Mouse (Mus musculus) right cerebral cortex, postnatal 36 days (tissue): ENCODE data around the gene Yod1.
A peak's percentile ranks its signal among the peaks of the same experiment; 100 is the strongest.

Experiments used
- DNase-seq, 2 experiments: peaks; one replicate each; pipeline ENCODE4 v3.0.0; 2022; ENCODE audit warnings: low spot score in 2 of 2, mixed read lengths in 1 of 2

Yod1 gene

DNA sequence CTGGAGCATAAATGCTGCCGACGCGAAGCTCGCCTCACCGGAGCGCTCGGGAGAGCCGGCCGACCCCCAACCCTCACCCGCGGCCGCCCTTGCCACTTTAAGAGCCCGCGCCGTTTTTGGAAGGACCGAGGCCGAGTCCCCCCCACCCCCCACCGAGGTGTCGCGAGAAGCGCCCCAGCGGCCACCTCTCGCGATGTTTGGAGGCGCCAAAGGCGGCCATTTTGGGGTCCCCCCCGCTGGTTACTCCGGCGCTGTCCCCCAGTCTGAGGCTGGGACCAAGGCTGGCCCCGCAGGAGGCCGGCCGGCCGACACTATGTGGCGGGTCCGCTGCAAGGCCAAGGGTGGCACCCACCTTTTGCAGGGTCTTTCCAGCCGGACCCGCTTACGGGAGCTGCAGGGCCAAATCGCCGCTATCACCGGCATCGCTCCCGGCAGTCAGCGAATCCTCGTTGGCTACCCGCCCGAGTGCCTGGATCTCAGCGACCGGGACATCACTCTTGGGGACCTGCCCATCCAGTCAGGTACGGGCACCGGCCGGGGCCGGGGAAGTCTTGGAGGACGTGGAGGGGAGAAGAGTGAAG, at the start of gene Yod1:
TSS of gene Yod1 (plus strand) at position 37 of the 581 bp plus-strand sequence.
- peak; percentile 70 to 78 for DNase-seq

DNA sequence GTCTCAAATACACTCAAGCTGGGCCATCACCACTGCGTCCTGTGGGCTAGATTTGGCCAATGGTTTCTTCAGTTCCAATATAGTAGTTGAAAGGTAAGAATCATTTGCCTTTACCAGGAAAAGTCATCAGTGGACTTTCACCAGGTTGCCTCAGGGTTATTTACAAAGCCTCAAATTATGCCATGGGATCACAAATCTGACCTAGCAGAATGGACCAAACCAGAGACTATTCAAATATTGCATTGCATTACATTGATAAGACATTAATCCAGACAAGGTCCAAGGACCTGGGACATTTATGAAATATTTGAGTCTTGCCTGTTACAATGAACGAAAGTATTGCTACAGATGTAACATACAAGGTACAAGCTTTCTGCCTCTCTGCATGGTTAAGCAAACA, 38.6 kb upstream of the Yod1 start:
- DNase-seq = no peak

GRCm38 (mm10) chr1:130681075-130681474, 36.1 kb upstream of the Yod1 start:
- no peak for DNase-seq

DNA sequence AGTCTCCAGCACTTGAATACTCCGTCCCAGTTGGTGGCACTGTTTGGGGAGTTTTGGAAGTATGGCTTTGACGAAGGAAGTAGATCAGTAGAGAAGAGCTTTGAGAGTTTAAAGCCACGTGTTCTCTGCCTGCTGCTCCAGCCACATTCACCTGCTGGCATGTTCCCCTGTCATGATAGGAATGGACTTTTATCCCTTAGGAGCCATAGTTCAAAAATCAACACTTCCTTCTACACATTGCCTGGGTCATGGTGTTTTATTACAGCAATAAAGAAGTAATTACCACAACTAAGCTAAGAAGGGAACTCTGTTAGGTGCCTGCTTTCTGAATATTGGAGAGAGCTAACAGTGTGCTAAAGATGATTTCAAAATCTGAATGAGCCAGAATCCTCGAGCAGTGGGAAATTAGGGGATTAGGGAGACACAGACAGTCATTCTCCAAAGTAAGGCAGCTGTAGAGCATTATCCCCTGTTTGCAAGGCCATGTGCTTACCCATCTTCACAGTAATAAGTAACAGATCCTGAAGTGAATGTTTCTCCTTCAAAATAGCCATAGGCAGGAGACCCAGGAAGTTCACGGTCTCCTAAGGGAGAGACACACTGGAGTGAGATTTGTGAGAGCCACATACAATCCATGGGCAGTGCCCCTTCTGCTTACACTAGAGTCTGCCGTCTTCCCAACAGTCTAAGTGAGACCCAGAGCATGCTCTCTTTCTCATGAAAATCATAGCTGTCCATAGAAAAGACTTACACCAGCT, 35.3 kb upstream of the Yod1 start:
- no peak for DNase-seq

GRCm38 (mm10) chr1:130683905-130684304, 33.2 kb upstream of the Yod1 start:
- no peak for DNase-seq

DNA sequence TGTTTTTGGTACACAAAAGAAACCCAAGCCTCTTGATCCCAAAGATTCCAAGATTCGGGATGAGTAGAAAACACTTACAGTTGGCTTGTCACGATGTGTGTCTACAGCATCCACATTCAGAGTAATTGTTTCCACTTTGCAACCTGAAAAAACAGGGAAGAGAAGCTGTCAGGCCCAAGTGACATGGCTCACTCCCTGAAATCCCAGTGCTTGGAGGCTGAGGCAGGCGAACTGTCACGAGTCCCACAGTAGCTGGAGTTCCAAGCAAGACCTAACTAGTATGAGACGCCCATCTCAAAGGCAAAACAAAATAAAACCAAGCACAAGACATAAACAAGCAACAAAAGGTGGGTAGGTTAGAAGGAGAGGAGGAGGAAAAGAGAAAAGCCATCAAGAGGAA, 18.5 kb upstream of the Yod1 start:
- no peak for DNase-seq

DNA sequence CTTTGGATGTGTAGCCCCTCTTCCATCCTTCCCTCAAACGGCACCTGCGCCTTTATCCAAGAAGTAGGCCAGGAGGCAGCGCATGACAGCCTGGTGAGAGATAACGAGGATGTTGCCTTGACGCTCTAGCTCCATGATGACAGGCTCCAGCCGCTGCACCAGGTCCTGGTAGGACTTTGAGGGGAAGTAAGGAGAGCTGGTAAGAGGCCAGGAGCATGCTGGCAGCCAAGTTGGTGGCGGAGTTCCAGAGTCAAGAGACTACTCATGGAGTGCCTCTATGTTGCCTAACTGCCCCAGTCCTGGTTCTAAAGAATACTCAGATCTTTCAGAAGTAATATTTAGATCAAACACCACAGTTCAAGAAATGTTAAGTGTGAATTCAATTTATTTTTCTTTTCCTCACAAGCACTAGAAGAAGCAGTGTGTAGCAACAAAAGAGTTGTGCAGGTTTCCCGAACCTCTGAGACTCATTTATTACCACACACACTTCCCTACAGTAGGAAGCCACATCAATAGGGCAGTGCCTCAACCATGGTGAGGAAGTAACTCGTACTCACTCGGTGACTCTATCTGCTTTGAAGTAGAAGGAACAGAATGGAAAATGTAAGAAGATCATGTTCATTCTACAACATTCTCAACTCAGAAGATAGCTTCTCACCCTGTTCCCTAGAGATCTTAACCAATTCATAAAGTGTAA, 17.0 kb upstream of the Yod1 start:
- no peak for DNase-seq

- no peak for DNase-seq
Measured at GRCm38 (mm10) chr1:130701976-130702375, 15.2 kb upstream of the Yod1 start.

DNA sequence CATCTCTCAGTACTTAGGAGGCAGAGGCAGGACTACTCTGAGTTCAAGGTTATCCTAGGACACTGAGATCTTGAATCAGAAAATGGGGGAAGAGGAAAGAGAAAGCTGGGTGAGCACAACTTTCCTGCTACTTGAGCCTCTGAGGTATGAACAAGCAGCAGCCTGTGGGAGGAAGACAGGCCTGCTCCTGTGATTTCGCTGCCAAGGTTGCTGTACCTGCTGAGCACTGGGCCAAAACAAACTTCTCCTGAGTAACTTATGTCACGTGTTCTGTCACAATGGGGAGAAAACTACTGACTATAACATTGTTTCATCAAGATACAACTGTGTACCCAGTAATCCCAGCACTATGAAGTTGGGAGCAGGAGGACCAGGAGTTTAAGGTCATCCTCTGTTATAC, 13.5 kb upstream of the Yod1 start:
- no peak for DNase-seq

DNA sequence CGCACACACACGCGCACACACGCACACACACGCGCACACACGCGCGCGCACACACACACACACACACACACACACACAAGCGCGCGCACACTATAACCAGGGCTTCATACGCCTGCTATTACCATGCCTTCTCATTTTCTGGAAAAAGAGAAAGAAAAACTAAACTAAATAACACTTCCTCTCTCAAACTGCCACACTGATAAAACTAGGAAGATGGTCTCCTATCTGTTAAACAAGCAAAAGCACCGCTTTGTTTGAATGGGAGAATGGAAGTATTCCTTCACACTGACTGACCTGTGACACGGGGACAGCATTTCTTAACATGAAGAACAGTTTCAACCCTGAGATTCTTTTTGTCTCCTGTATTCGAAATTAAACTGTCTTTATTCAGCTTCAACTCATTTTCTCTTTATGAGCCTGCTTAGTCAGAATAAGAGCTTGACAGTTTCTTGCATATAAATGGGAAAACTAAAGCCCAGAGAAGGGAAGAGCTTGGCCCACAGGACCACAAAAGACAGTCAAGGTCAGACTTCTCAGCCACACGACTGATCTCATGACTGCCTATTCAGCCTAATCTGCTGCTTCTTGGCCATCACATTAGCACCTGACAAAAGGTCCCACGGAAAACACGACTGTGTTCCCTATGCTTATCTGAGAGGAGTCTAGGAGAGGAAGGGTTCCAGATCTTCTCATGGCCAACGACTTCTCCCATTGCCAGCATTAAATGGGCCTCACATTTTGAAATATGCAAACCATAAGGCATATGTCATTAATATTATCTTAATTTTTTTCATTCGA, 6.6 kb upstream of the Yod1 start:
- no peak for DNase-seq

DNA sequence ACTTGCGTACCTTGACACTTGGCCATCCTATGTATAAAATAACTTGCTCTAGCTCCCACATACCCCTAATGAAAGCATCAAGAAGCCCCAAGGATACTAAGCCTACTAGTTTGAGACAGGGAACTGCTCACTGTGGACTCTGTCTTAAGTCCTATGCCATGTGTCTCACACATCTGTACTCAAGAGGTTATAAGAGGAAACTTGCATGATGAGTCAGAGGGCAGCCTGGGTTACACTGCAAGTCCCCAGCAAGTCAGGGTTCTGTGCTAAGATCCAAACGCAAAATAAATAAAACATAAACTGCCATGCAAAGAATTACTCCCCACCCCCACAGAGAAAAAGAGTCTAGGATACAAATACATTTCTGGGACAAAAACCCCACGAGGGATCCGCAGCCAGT, 3.1 kb upstream of the Yod1 start:
- no peak for DNase-seq

- peak; percentile 94 to 95 for DNase-seq
Measured at GRCm38 (mm10) chr1:130715561-130716217, 1.4 kb upstream of the Yod1 start, which contains the start of gene Gm29427. Gm29427 (minus strand) TSS chr1:130715799.

DNA sequence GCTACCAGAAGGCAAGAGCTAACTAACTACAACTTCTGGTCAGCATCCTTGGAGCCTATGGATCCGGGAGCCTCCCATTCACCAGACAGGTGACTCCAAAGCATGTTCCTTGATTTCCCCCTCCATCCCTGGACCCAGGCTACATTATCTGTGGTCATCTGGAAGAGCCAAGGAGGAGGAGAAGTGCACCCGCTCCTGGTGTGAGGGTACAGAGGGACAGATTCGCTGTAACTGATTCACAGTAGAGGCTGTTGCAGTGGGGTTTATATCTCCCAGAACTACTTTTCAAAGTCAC, 962 bp upstream of the Yod1 start:
- no peak for DNase-seq

- peak; percentile 19 to 20 for DNase-seq
Measured at GRCm38 (mm10) chr1:130716513-130717290, 425 bp upstream of the Yod1 start.

- no peak for DNase-seq
Measured at GRCm38 (mm10) chr1:130724206-130724605, 7.1 kb downstream of the Yod1 start.

- DNase-seq = no peak
Measured at GRCm38 (mm10) chr1:130726396-130726795, 9.3 kb downstream of the Yod1 start.

- no peak for DNase-seq
Measured at GRCm38 (mm10) chr1:130728070-130728469, 10.9 kb downstream of the Yod1 start.

DNA sequence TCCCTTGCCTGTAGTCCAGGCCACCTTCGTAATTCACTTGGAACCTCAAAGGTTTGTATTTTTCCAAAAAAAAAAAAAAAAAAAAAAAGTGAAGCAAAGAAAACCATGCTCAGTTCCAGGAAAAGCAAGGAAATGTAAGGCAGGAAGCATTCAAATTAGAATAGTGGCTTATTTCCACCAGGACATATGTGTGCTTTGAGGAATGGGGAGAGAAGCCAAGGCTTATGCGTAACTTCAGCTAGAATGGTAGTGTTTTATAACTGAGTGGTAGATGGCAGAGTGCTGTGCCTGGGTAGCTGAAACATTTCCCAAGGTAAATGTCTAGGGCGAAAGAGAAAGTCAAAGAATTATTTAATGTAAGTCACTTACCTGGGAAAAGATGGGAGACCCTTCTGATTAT, 11.6 kb downstream of the Yod1 start:
- DNase-seq = peak in 1 of 2 experiments; percentile 43

- no peak for DNase-seq
Measured at GRCm38 (mm10) chr1:130729153-130729552, 12.0 kb downstream of the Yod1 start, which contains the start of gene Pfkfb2. Pfkfb2 (minus strand) TSS chr1:130729253.

DNA sequence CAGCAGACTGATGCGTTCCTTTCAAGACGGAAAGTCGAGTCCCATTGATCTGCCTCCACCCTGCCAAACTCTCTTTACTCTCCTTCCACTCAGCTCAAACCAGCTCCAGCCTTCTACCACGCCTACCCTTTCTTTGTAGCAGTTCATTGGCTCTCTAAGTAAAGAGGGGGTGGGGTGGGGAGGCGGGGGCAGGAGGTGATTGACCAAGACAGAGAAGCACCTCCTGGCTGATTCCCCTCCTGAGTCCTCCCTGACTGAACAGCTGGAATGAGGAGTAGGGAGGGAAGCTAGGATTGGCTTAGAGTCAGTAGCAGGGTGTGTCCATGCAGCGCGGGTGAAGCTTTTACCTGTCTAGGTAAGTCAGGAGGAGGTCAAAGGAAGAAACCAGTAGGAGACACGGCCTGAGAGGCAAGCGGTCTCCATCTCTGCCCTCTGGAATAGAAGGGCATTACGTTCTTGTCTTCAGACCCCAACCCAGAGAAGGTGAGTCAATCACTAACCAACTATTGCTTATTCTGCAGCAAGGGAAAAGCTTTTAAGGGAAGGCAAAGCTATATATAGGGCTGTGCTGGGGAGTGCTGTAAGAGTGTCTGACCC, 14.7 kb downstream of the Yod1 start, which contains the start of gene AA986860:
TSS of gene AA986860 (plus strand) at position 236 of the 597 bp plus-strand sequence.
- DNase-seq = no peak
